Mouse (Mus musculus): Measurements from ENCODE around the gene Ormdl2. TPM values are rescaled to one million over a fixed set of nuclear protein-coding genes. Genes with fewer than 3 reads are reported as not detected.

The Ormdl2 gene
- 96.5 TPM for polyA plus RNA-seq (2014; fragmentation: Illumina TruSeq; extraction: RNeasy Lipid Tissue Mini Kit (QIAGEN cat#74804); ENCODE audit: low read depth, low replicate concordance)

DNA sequence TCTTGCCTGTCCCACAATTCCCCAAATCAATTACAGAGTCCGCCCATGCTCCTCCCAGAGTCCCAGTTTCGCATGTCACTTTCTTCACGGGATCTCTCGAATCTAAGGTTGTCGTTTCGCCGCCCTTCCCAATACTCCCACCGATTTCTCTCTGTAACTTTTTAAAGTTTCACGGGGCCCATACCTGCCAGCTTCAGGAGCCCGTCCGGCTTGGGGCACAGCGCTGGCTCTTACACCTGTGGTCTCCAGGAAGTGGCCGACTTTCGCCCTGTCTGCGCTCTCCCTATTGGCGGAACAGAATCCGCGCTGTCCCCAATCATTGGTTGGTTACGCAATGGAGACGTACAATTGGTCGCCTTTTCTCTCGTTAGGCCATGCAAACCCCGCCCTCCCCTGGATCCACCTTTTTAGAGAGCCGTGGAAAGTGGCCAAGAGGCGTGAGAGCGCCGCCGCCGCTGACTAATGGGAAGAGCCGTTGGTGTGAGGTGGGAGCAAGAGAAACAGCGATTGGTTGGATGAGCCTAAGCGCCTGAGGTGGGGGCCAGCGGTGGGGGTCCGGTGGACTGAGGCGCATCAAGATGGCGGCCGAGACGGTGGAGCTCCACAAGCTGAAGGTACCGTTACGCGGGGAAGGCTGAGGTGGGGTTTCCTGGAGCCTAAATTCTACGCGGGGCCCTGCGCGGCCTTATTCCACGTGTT, at the start of gene Ormdl2:
Ormdl2 (minus strand) TSS at position 288 of the 699 bp plus-strand sequence.

DNA sequence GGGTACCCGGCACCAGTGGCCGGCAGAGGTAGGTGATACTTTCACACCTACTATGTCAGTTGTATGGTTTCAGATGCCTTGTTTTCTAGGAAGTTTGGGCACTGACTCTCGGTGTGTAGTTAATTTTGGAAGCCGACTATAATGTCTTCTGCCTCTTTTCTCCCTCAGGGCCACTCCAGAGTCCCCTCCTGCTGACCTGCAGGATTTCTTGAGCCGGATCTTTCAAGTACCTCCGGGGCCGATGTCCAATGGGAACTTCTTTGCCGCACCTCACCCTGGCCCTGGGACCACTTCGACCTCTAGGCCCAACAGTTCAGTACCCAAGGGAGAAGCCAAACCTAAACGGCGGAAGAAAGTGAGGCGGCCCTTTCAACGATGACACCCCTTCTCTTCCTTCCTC, 4.4 kb downstream of the Ormdl2 start, which contains the start of gene Sarnp:
Sarnp (plus strand) TSS at position 301 of the 400 bp plus-strand sequence.

DNA sequence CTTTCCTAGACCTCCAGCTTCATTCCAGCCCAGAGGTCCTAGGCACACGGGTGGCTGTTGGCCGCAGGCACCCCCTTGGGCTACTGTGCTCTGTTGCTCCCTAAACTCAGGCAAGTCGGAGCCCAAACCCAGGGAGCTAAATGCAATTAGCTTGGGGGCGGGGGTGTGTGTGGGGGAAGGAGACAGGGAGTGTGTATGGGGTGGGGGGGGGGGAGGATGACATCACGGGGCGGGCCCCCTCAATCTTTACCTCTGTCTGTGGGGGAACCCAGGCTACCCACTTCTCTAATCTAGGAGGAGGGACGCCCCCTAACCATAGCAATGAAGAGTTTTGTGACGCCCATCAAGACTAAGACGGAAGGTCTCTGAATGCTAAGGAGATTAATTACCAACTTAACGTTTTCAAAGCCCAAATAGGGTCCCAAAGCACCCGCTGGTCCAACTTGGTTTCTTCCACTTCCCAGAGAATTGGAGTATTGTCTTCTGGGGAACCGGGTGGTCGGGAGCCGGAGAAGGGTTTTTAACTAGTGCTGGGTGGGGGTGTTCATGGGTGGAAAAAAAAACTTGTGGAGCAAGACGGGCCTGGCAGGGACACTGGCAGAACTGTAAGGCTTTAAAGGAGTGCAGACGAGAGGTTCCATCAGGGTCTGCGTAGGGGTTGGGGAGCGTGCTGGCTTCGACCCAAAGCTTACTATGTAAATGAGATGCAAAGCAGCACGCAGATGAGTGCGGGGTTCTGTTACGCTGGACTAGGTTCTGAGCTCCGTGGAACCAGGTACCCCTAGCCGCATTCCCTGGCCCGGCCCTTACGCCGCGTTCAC, 17.0 kb downstream of the Ormdl2 start, which contains the start of gene Tmem198b:
Tmem198b (minus strand) TSS at position 100 of the 821 bp plus-strand sequence.

DNA sequence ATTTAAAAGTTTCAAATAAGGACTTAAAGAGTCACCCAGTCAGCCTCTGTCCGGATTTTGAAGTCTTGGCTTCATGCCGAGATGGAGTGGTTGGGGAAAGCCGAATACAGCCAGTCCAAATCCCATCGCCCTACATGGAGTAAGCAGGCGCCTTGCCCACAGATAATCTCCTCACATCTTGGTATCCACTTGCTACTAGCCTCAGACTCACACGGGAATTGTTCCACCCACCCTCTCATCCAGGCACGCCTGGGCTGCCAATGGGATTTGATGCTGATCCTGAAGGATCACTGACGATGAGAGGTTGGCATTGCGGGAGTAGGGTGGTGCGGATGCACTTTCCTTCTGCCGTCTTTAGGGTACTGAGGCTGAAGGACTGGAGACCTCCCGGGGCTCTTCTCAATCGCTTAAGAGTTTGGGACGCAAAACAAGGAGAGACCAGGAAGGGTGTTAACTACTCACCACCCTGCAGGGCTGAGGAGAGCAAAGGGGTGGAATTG, 17.6 kb downstream of the Ormdl2 start, which contains the start of gene Dnajc14:
Dnajc14 (plus strand) TSS at position 292 of the 500 bp plus-strand sequence.

DNA sequence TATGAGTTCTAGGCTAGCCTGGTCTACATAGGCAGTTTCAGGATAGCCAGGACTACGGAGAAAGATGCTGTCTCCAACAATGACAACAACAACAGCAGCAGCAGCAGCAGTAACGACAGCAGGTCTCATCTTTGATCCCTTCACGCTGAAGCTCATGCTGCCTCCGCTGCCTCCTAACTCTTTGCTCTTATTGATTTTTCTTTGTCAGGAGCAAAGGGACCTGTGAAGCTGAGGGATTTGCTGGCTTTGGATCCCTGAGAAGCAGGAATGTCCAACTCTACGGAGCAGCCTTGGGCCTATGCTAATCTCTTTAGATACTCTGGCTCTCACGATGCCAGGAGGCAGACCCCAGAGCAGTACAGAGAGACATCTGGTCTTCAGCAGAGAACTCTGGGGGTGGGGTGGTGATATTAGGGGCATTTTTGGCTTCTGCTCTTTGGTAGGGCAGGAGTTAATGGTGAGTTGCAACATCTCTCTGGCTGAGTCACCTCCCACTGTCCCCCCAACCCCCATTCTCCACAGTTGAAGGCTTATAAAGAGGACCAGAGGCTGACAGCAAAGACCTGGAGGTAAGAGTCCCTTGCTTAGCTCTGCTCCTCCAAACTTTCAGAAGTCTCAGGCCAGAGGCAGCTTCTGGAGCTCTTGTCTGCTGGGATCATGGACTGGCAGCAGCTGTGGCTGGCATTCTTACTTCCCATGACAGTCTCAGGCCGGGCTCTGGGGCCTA, 30.9 kb downstream of the Ormdl2 start, which contains the start of gene Mmp19:
Mmp19 (plus strand) TSS at position 513 of the 727 bp plus-strand sequence.

Other genes starting within 250 kb of the Ormdl2 start
- 32.3 TPM for gene Erbb3, start 232.0 kb downstream of the Ormdl2 start, polyA plus RNA-seq (2014; fragmentation: Illumina TruSeq; extraction: RNeasy Lipid Tissue Mini Kit (QIAGEN cat#74804); ENCODE audit: low read depth, low replicate concordance)
- 1,498 TPM for gene Rps26, start 194.9 kb downstream of the Ormdl2 start, polyA plus RNA-seq (2014; fragmentation: Illumina TruSeq; extraction: RNeasy Lipid Tissue Mini Kit (QIAGEN cat#74804); ENCODE audit: low read depth, low replicate concordance)
- gene Ikzf4, start 175.7 kb downstream of the Ormdl2 start, polyA plus RNA-seq (2014; fragmentation: Illumina TruSeq; extraction: RNeasy Lipid Tissue Mini Kit (QIAGEN cat#74804); ENCODE audit: low read depth, low replicate concordance) = 3.3 TPM
- gene Suox, start 147.6 kb downstream of the Ormdl2 start, polyA plus RNA-seq (2014; fragmentation: Illumina TruSeq; extraction: RNeasy Lipid Tissue Mini Kit (QIAGEN cat#74804); ENCODE audit: low read depth, low replicate concordance) = 154 TPM
- 111 TPM for gene Rab5b, start 125.4 kb downstream of the Ormdl2 start, polyA plus RNA-seq (2014; fragmentation: Illumina TruSeq; extraction: RNeasy Lipid Tissue Mini Kit (QIAGEN cat#74804); ENCODE audit: low read depth, low replicate concordance)
- gene Pmel, start 117.5 kb downstream of the Ormdl2 start, polyA plus RNA-seq (2014; fragmentation: Illumina TruSeq; extraction: RNeasy Lipid Tissue Mini Kit (QIAGEN cat#74804); ENCODE audit: low read depth, low replicate concordance) = 15.2 TPM
- gene Cdk2, start 116.6 kb downstream of the Ormdl2 start, polyA plus RNA-seq (2014; fragmentation: Illumina TruSeq; extraction: RNeasy Lipid Tissue Mini Kit (QIAGEN cat#74804); ENCODE audit: low read depth, low replicate concordance) = 20.1 TPM
- 16.4 TPM for gene Dgka, start 76.8 kb downstream of the Ormdl2 start, polyA plus RNA-seq (2014; fragmentation: Illumina TruSeq; extraction: RNeasy Lipid Tissue Mini Kit (QIAGEN cat#74804); ENCODE audit: low read depth, low replicate concordance)
- 28.8 TPM for gene Pym1, start 73.8 kb downstream of the Ormdl2 start, polyA plus RNA-seq (2014; fragmentation: Illumina TruSeq; extraction: RNeasy Lipid Tissue Mini Kit (QIAGEN cat#74804); ENCODE audit: low read depth, low replicate concordance)
- 17.1 TPM for gene Mmp19, start 30.7 kb downstream of the Ormdl2 start, polyA plus RNA-seq (2014; fragmentation: Illumina TruSeq; extraction: RNeasy Lipid Tissue Mini Kit (QIAGEN cat#74804); ENCODE audit: low read depth, low replicate concordance)
- gene Dnajc14, start 17.6 kb downstream of the Ormdl2 start, polyA plus RNA-seq (2014; fragmentation: Illumina TruSeq; extraction: RNeasy Lipid Tissue Mini Kit (QIAGEN cat#74804); ENCODE audit: low read depth, low replicate concordance) = 44.6 TPM
- gene Tmem198b, start 17.3 kb downstream of the Ormdl2 start, polyA plus RNA-seq (2014; fragmentation: Illumina TruSeq; extraction: RNeasy Lipid Tissue Mini Kit (QIAGEN cat#74804); ENCODE audit: low read depth, low replicate concordance) = 13.7 TPM
- gene Sarnp, start 4.3 kb downstream of the Ormdl2 start, polyA plus RNA-seq (2014; fragmentation: Illumina TruSeq; extraction: RNeasy Lipid Tissue Mini Kit (QIAGEN cat#74804); ENCODE audit: low read depth, low replicate concordance) = 69.3 TPM
- gene Gdf11, start 70.1 kb upstream of the Ormdl2 start, polyA plus RNA-seq (2014; fragmentation: Illumina TruSeq; extraction: RNeasy Lipid Tissue Mini Kit (QIAGEN cat#74804); ENCODE audit: low read depth, low replicate concordance) = 1.6 TPM
- gene Cd63, start 79.3 kb upstream of the Ormdl2 start, polyA plus RNA-seq (2014; fragmentation: Illumina TruSeq; extraction: RNeasy Lipid Tissue Mini Kit (QIAGEN cat#74804); ENCODE audit: low read depth, low replicate concordance) = 549 TPM
- gene Rdh5, start 101.2 kb upstream of the Ormdl2 start, polyA plus RNA-seq (2014; fragmentation: Illumina TruSeq; extraction: RNeasy Lipid Tissue Mini Kit (QIAGEN cat#74804); ENCODE audit: low read depth, low replicate concordance) = 16.9 TPM
- gene Bloc1s1, start 102.4 kb upstream of the Ormdl2 start, polyA plus RNA-seq (2014; fragmentation: Illumina TruSeq; extraction: RNeasy Lipid Tissue Mini Kit (QIAGEN cat#74804); ENCODE audit: low read depth, low replicate concordance) = 277 TPM
- 54.8 TPM for gene Itga7, start 112.2 kb upstream of the Ormdl2 start, polyA plus RNA-seq (2014; fragmentation: Illumina TruSeq; extraction: RNeasy Lipid Tissue Mini Kit (QIAGEN cat#74804); ENCODE audit: low read depth, low replicate concordance)
- gene Mettl7b, start 139.3 kb upstream of the Ormdl2 start, polyA plus RNA-seq (2014; fragmentation: Illumina TruSeq; extraction: RNeasy Lipid Tissue Mini Kit (QIAGEN cat#74804); ENCODE audit: low read depth, low replicate concordance) = 4.7 TPM
- not detected for gene Olfr9, start 167.8 kb upstream of the Ormdl2 start, polyA plus RNA-seq (2014; fragmentation: Illumina TruSeq; extraction: RNeasy Lipid Tissue Mini Kit (QIAGEN cat#74804); ENCODE audit: low read depth, low replicate concordance)
- not detected for gene Olfr763, start 189.1 kb upstream of the Ormdl2 start, polyA plus RNA-seq (2014; fragmentation: Illumina TruSeq; extraction: RNeasy Lipid Tissue Mini Kit (QIAGEN cat#74804); ENCODE audit: low read depth, low replicate concordance)
- gene Olfr764-ps1, start 218.3 kb upstream of the Ormdl2 start, polyA plus RNA-seq (2014; fragmentation: Illumina TruSeq; extraction: RNeasy Lipid Tissue Mini Kit (QIAGEN cat#74804); ENCODE audit: low read depth, low replicate concordance) = not detected
- gene Olfr765, start 228.4 kb upstream of the Ormdl2 start, polyA plus RNA-seq (2014; fragmentation: Illumina TruSeq; extraction: RNeasy Lipid Tissue Mini Kit (QIAGEN cat#74804); ENCODE audit: low read depth, low replicate concordance) = not detected
- gene Olfr766-ps1, start 247.3 kb upstream of the Ormdl2 start, polyA plus RNA-seq (2014; fragmentation: Illumina TruSeq; extraction: RNeasy Lipid Tissue Mini Kit (QIAGEN cat#74804); ENCODE audit: low read depth, low replicate concordance) = not detected

Measured in adipose tissue, adult 10 weeks (tissue).